Mouse (Mus musculus) neural tube, embryonic 12.5 days (tissue): Measurements from ENCODE around the gene Rps6kc1. TPM values are rescaled to one million over a fixed set of nuclear protein-coding genes. Genes with fewer than 3 reads are reported as not detected.
A peak's percentile ranks its signal among the peaks of the same experiment; 100 is the strongest.

Source experiments
- ATAC-seq: fragments of 200-750 bp; cut with Nextera tagmentation; 2 replicates; pipeline ENCODE4 v1.8.0; 2017; ENCODE audit warnings: low read depth, mild to moderate bottlenecking, moderate TSS enrichment, moderate library complexity; ENCODE audit not compliant: low FRiP score
- H3K27ac ChIP-seq: fragments of 300-500 bp; sonication (generic); 2 replicates; pipeline ENCODE4 v1.5.1; 2016
- H3K27me3 ChIP-seq: fragments of 300-500 bp; sonication (generic); replicated peaks from 2 replicates; pipeline ENCODE4 v1.6.1; 2016; ENCODE audit warnings: mild to moderate bottlenecking
- H3K36me3 ChIP-seq: fragments of 300-500 bp; sonication (generic); 2 replicates; pipeline ENCODE4 v1.6.1; 2016; ENCODE audit warnings: mild to moderate bottlenecking
- H3K4me1 ChIP-seq: fragments of 300-500 bp; sonication (generic); 2 replicates; pipeline ENCODE4 v1.6.1; 2016
- H3K4me2 ChIP-seq: fragments of 300-500 bp; sonication (generic); replicated peaks from 2 replicates; pipeline ENCODE4 v1.6.1; 2016; ENCODE audit warnings: mild to moderate bottlenecking
- H3K4me3 ChIP-seq: fragments of 300-500 bp; sonication (generic); 2 replicates; pipeline ENCODE4 v1.5.1; 2016
- H3K9ac ChIP-seq: fragments of 300-500 bp; sonication (generic); 2 replicates; pipeline ENCODE4 v1.6.1; 2016; ENCODE audit warnings: mild to moderate bottlenecking
- H3K9me3 ChIP-seq: fragments of 300-500 bp; sonication (generic); 2 replicates; pipeline ENCODE4 v1.6.1; 2016; ENCODE audit warnings: mild to moderate bottlenecking
- WGBS: fragments of 180-500 bp; shearing (Covaris S2); methylation state at CpG from one replicate; pipeline ENCODE4 v1.1.7; 2016; 5-methylcytosine and 5-hydroxymethylcytosine counted together
- polyA plus RNA-seq: library from polyadenylated mRNA; unstranded; fragments of >200 nt; fragmentation: Nextera tagmentation; extraction: Ambion mirVana; gene quantifications from 2 replicates; pipeline ENCODE4 v1.2.1, GENCODE M21; 2016

The Rps6kc1 gene
- polyA plus RNA-seq, 1 experiment from 2014 or later = 26.4 TPM

- Histone ChIP-seq H3K27ac (no peak overlapping the region), H3K9ac (no peak overlapping the region)
These were observed 255.5 kb downstream of the Rps6kc1 start for GRCm38 (mm10) chr1:190656089-190656488.

GRCm38 (mm10) chr1:190655651-190656050 is 255.9 kb downstream of the Rps6kc1 start:
- no peaks in the 10 kb centered on the region for H3K9me3 ChIP-seq
- WGBS = 92% methylated on average over 7 of the region's 7 CpGs
- H3K27me3 ChIP-seq = no peaks in the 10 kb centered on the region
- no peaks in the 10 kb centered on the region for H3K36me3 ChIP-seq
- H3K4me3 ChIP-seq = no peak overlapping the region
- no peak overlapping the region for H3K27ac ChIP-seq
- H3K4me2 ChIP-seq = no peak overlapping the region
- peaks cover 6% of the 10 kb centered on the region for H3K4me1 ChIP-seq
- no peak overlapping the region for H3K9ac ChIP-seq
- ATAC-seq = no peak

More at GRCm38 (mm10) chr1:190656089-190656488, 255.5 kb downstream of the Rps6kc1 start:
- Histone ChIP-seq H3K27me3 (no peaks in the 10 kb centered on the region), H3K4me2 (no peak overlapping the region), H3K9me3 (no peaks in the 10 kb centered on the region), H3K4me1 (peaks cover 8% of the 10 kb centered on the region), H3K4me3 (no peak overlapping the region), H3K36me3 (no peaks in the 10 kb centered on the region)
- WGBS = 74% methylated on average over 9 of the region's 9 CpGs
- no peak for ATAC-seq

- no peaks in the 10 kb centered on the region for H3K27me3 ChIP-seq
- H3K4me1 ChIP-seq = peaks cover 6% of the 10 kb centered on the region
- no peak for ATAC-seq
- H3K36me3 ChIP-seq = no peaks in the 10 kb centered on the region
- no peak overlapping the region for H3K4me3 ChIP-seq
- H3K4me2 ChIP-seq = no peak overlapping the region
- H3K9me3 ChIP-seq = no peaks in the 10 kb centered on the region
- no peak overlapping the region for H3K27ac ChIP-seq
- 87% methylated on average over 7 of the region's 7 CpGs for WGBS
- H3K9ac ChIP-seq = no peak overlapping the region
These were observed 256.5 kb downstream of the Rps6kc1 start for GRCm38 (mm10) chr1:190655081-190655480.

DNA sequence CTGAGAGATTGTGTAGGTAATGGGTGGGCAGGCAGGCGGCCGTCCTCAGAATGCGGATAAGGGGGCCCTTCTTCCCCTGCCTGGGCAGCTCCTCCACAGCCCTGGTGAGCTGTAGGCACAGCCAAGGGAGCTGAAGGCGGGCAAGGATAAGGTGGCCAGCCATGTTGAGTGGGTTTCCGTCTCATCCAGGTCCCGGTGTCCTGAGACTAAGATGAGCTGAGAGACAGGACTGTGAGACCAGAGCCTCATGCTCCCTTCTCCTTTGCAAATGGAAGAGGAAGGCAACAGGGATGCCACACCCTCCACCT is 256.9 kb downstream of the Rps6kc1 start:
- Histone ChIP-seq H3K4me1 (peaks cover 6% of the 10 kb centered on the region), H3K27ac (no peak overlapping the region), H3K27me3 (no peaks in the 10 kb centered on the region), H3K9ac (no peak overlapping the region), H3K9me3 (no peaks in the 10 kb centered on the region), H3K36me3 (no peaks in the 10 kb centered on the region), H3K4me2 (no peak overlapping the region), H3K4me3 (no peak overlapping the region)
- 78% methylated on average over 6 of the region's 6 CpGs for WGBS
- no peak for ATAC-seq

DNA sequence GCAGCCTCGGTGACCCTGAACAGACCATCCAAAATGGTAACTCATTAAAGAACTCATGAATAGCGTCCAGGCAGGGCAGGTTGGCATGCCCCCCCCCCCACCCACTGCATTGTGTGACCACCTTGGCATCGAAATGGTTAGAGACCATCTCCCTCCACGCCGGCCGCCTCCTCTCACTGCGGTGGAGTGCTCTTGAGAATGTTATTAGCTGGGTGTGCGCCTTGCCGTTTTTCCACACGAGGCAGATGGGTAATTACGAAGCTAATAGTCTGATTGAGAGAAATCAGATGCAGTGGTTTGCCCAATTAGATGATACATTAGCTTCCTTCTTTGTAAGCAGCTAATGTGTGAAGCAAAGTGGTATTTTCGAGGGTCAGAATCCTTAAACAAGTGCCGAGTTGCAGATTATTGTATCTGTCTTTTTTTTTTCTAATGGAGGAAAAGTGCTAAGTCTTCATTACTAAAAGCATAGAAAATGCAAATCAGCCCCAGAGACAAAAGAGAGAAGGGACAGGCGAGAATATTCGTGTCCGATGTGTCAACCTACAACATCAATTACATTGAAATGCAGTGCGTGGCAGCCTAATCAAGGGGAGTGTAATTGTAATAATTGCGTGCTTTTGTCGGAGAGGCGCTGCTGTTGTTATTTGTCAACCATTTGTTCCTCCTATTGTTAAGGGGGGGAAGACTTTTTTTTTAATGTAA is 257.4 kb downstream of the Rps6kc1 start:
- H3K27ac ChIP-seq = no peak overlapping the region
- H3K9me3 ChIP-seq = no peaks in the 10 kb centered on the region
- no peaks in the 10 kb centered on the region for H3K27me3 ChIP-seq
- 0 out of 2 replicates have a peak, but pooled peaks have one; percentile 44 for ATAC-seq
- no peak overlapping the region for H3K9ac ChIP-seq
- no peak overlapping the region for H3K4me3 ChIP-seq
- 66% methylated on average over 20 of the region's 20 CpGs for WGBS
- H3K36me3 ChIP-seq = no peaks in the 10 kb centered on the region
- H3K4me2 ChIP-seq = no peak overlapping the region
- peaks cover 6% of the 10 kb centered on the region for H3K4me1 ChIP-seq

- no peak overlapping the region for H3K4me2 ChIP-seq
- H3K9me3 ChIP-seq = no peaks in the 10 kb centered on the region
- no peaks in the 10 kb centered on the region for H3K27me3 ChIP-seq
- H3K27ac ChIP-seq = no peak overlapping the region
- WGBS = 80% methylated on average over 6 of the region's 6 CpGs
- ATAC-seq = no peak
- no peaks in the 10 kb centered on the region for H3K36me3 ChIP-seq
- H3K4me1 ChIP-seq = peaks cover 6% of the 10 kb centered on the region
- H3K9ac ChIP-seq = no peak overlapping the region
- no peak overlapping the region for H3K4me3 ChIP-seq
These were observed 258.5 kb downstream of the Rps6kc1 start for GRCm38 (mm10) chr1:190653081-190653480.

Other genes starting within 250 kb of the Rps6kc1 start
- gene Angel2, start 13.3 kb upstream of the Rps6kc1 start, polyA plus RNA-seq = 65.3 and 66.0 TPM in 2 replicates
- gene Vash2, start 67.5 kb upstream of the Rps6kc1 start, polyA plus RNA-seq = 82.5 and 82.9 TPM in 2 replicates
- 8.4 and 9.6 TPM in 2 replicates for gene Flvcr1, start 114.4 kb upstream of the Rps6kc1 start, polyA plus RNA-seq
- 0.53 TPM in 1 of 2 replicates, not detected in the other for gene Spata45, start 124.9 kb upstream of the Rps6kc1 start, polyA plus RNA-seq
- 13.8 and 14.8 TPM in 2 replicates for gene Tatdn3, start 151.2 kb upstream of the Rps6kc1 start, polyA plus RNA-seq
- 14.5 and 15.2 TPM in 2 replicates for gene Nsl1, start 151.2 kb upstream of the Rps6kc1 start, polyA plus RNA-seq
- gene Batf3, start 186.1 kb upstream of the Rps6kc1 start, polyA plus RNA-seq = 2.8 and 4.2 TPM in 2 replicates